Mouse (Mus musculus): ENCODE results near the gene Zfp952. TPM values are rescaled to one million over a fixed set of nuclear protein-coding genes. Genes with fewer than 3 reads are reported as not detected.

The Zfp952 gene
- polyA plus RNA-seq (2012), result 0.13 and 0.27 TPM in 2 replicates

DNA sequence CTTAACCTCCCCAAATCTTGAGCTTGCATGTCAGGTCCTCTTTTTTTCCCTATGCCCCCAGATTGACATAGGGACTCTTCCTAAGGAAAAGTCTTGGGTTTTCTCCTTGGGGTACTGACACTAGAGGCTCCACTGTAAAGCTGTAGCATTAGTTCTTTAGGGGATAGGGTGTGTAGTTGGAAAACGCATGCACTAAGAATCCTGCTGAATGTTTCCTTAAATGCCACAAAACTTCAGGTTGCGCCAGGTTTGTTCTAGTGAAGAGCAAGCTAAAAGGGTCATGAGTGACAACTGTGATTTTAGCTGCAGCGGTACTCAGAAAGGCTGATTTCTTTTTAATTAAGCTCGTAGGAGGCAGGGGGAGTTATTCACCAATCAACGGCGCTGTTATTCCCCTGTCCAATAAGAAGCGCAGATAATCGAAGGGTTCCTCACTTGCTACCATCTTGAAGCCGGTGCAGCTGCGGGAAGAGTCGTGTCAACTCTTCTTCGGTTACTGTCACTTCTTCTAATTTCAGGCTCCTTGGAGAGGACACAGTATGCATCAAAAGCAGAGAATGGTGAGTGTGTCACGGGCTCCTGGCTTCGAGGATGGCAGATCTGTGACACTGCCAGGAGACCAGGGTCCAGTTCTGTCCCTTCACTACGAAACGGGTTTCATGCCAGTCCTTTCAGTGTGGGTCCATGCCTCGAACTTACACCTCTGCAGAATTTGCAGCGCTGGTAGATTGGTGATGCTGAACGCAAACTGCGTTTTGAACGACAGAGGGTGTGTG is at the start of gene Zfp952:
TSS of gene Zfp952 (plus strand) at position 431 of the 776 bp plus-strand sequence.

DNA sequence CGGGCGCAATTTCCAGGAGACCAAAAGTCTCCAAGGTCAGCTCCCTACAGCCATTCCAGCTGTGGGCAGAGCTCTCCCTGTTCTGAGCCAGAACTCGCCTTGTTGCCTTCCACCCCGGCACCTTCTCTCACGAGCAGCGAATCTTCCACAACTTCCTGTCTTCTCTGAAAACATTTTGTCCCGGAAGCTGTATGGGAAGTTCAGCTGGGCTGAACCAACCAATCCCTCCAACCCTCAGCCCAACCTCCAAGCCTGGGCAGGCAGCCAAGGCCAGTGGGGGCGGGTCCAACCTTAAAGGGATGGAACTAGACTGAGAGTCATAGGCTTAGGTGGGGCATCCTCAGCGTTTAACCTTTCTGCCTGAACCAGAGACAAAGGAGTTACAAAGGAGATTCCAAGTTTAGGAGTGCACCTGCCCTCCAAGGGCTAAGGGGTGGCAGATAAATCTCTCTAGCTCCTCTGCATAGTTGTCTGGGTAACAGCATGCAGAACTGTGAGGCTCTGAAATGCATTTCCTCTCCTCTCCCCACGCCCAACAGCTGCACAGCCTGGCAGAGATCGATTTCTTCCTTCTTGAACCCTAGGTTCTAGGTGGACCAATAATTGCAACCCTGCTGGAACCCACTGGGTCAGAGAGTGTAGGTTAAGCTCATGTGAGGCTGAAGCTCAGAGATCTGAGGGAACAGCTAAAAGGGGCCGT is 45.6 kb upstream of the Zfp952 start, which contains the start of gene Cyp4f13:
TSS of gene Cyp4f13 (minus strand) at position 188 of the 700 bp plus-strand sequence.

DNA sequence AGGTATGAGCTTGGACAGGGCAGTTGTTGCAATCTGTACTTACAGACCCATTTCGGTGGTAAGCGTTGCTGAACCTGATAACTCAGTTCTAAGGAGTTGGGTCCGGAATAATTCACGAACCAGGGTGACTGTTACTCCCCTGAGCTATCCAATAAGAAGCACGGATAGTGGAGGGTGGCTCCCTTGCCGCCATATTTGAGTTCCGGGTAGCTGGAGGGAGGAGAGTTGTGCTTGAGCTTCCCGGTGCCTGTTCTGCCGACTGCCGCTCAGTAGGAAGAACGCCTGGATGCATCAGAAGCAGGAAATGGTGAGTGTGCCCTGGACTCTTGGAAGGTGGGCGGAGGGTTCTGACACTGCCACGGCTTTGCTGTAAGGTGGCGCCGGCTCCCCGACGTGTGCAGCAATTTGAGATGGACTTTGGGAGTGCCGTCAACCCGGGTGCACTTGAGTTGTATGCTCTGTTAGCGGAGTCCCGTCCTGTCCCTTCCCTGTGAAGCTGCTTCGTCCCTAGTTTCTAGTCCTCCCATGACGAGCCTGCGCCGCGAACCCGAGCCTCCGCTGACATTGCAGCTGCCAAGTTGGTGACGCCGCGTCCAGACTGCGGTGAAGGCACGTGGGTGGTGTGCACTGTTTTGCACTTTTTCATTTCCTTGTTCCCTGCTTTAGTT is 27.2 kb upstream of the Zfp952 start, which contains the start of gene Zfp472:
TSS of gene Zfp472 (plus strand) at position 192 of the 668 bp plus-strand sequence.

DNA sequence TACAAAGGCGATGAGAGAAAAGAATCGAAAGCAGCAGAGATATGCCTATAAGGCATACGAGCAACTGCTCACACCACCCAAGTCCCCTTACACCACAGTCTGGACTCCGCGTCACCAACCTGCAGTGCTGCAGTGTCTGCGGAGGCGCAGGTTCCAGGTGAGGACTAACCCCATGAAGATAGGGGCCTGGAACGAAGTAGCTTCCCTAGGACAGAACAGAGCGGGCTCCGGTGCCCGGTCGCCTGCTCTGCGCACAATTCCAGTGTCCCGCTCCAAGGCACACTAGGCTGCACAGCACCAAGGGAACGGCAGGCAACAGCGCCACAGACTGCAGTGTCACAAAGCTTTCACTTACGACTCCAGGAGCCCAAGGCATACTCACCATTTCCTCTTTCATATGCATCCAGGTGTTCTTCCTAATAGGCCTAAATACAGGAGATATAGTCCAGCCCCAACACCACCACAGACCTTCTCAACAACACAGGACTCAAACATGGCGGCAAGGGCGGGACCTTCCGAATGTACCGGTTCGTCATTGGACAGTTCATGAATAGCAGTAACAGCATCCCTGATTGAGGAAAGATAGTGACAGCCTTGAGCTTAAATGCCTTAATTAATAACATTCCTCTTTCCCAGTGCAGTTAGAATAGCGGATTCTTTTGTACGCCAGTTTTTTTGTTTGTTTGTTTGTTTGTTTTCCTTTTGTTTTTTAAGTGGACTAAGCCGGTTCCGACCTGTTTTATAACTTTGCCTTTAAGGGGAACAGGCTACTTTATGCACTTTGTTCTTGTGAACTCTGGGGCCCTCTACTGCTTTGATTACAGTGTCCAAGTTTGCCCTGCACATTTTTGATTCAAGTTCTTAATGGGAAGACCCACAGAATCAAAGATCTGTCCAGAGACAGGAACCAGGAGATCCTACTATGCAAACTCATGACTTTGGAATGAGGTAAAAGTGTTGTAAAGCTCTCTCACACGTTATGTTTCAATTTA is 40.3 kb downstream of the Zfp952 start, which contains the start of gene Zfp763:
TSS of gene Zfp763 (minus strand) at position 503 of the 992 bp plus-strand sequence.

Other genes starting within 250 kb of the Zfp952 start
- 0.65 and 1.6 TPM in 2 replicates for gene Zfp871, start 204.8 kb upstream of the Zfp952 start, polyA plus RNA-seq (2012)
- not detected in 2 replicates for gene Zfp811, start 183.2 kb upstream of the Zfp952 start, polyA plus RNA-seq (2012)
- 0.16 and 0.35 TPM in 2 replicates for gene Zfp799, start 162.9 kb upstream of the Zfp952 start, polyA plus RNA-seq (2012)
- gene Zfp870, start 101.5 kb upstream of the Zfp952 start, polyA plus RNA-seq (2012), result 0.14 and 0.45 TPM in 2 replicates
- gene Cyp4f14, start 75.8 kb upstream of the Zfp952 start, polyA plus RNA-seq (2012), result not detected in 2 replicates
- 13.3 and 22.3 TPM in 2 replicates for gene Cyp4f13, start 45.7 kb upstream of the Zfp952 start, polyA plus RNA-seq (2012)
- 0.79 and 1.0 TPM in 2 replicates for gene Zfp472, start 27.3 kb upstream of the Zfp952 start, polyA plus RNA-seq (2012)
- 0.05 and 0.14 TPM in 2 replicates for gene Zfp763, start 40.3 kb downstream of the Zfp952 start, polyA plus RNA-seq (2012)
- 0.01 TPM in 1 of 2 replicates, not detected in the other for gene 4921501E09Rik, start 74.9 kb downstream of the Zfp952 start, polyA plus RNA-seq (2012)
- gene Zfp563, start 96.2 kb downstream of the Zfp952 start, polyA plus RNA-seq (2012), result 0.02 TPM in 1 of 2 replicates, not detected in the other
- not detected in 2 replicates for gene Morc2b, start 146.6 kb downstream of the Zfp952 start, polyA plus RNA-seq (2012)
- not detected in 2 replicates for gene Olfr55, start 175.3 kb downstream of the Zfp952 start, polyA plus RNA-seq (2012)
- gene Olfr239, start 198.2 kb downstream of the Zfp952 start, polyA plus RNA-seq (2012), result not detected in 2 replicates
- gene Olfr1564, start 228.6 kb downstream of the Zfp952 start, polyA plus RNA-seq (2012), result 0.02 TPM in 2 replicates